Mouse (Mus musculus) limb, embryonic 12.5 days (tissue): ENCODE data around the gene Tmc2. TPM values are rescaled to one million over a fixed set of nuclear protein-coding genes. Genes with fewer than 3 reads are reported as not detected.

Experiments used
- ATAC-seq: fragments of 200-750 bp; cut with Nextera tagmentation; 2 replicates; pipeline ENCODE4 v1.8.0; 2017; ENCODE audit warnings: low read depth, moderate TSS enrichment; ENCODE audit not compliant: insufficient number of reproducible peaks, insufficient read depth, low FRiP score, low TSS enrichment
- H3K27ac ChIP-seq: fragments of 300-500 bp; sonication (generic); 2 replicates; pipeline ENCODE4 v1.5.1; 2016; ENCODE audit warnings: mild to moderate bottlenecking, moderate library complexity
- H3K27me3 ChIP-seq: fragments of 300-500 bp; sonication (generic); 2 replicates; pipeline ENCODE4 v1.6.1; 2016; ENCODE audit warnings: mild to moderate bottlenecking, moderate library complexity
- H3K36me3 ChIP-seq: fragments of 300-500 bp; sonication (generic); 2 replicates; pipeline ENCODE4 v1.6.1; 2016; ENCODE audit warnings: mild to moderate bottlenecking, moderate library complexity
- H3K4me1 ChIP-seq: fragments of 300-500 bp; sonication (generic); replicated peaks from 2 replicates; pipeline ENCODE4 v1.6.1; 2016
- H3K4me2 ChIP-seq: fragments of 300-500 bp; sonication (generic); 2 replicates; pipeline ENCODE4 v1.6.1; 2016; ENCODE audit warnings: mild to moderate bottlenecking, moderate library complexity
- H3K4me3 ChIP-seq: fragments of 300-500 bp; sonication (generic); replicated peaks from 2 replicates; pipeline ENCODE4 v1.5.1; 2016; ENCODE audit warnings: mild to moderate bottlenecking
- H3K9ac ChIP-seq: fragments of 300-500 bp; sonication (generic); replicated peaks from 2 replicates; pipeline ENCODE4 v1.6.1; 2016; ENCODE audit warnings: mild to moderate bottlenecking, moderate library complexity
- H3K9me3 ChIP-seq: fragments of 300-500 bp; sonication (generic); 2 replicates; pipeline ENCODE4 v1.6.1; 2016; ENCODE audit warnings: mild to moderate bottlenecking, moderate library complexity
- WGBS: fragments of 180-500 bp; shearing (Covaris S2); methylation state at CpG from one replicate; pipeline ENCODE4 v1.1.7; 2016; 5-methylcytosine and 5-hydroxymethylcytosine counted together
- polyA plus RNA-seq: library from polyadenylated mRNA; unstranded; fragments of >200 nt; fragmentation: Nextera tagmentation; extraction: Ambion mirVana; gene quantifications from 2 replicates; pipeline ENCODE4 v1.2.1, GENCODE M21; 2016

Tmc2 gene
- polyA plus RNA-seq, 1 experiment from 2014 or later: not detected

DNA sequence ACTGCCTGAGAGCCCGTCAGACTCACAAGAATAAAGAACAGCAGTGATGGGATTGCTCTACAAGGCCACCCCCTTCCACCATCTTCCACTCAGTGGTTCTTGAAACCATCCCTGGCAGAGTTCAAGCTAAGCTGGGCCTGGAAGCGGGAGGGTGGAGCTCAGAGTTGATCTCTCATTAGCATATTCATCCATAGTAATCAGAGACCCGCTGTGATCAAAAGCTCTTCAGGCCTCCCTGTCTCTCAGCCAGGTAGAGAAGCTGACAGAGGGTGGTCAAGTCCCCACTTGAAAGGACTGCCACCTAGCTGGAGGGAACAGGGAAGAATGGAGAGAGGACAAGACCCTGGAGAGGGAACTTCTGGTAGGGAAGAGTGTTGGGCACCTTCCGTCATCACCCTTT is 108.0 kb downstream of the Tmc2 start:
- no peak for ATAC-seq
- Histone ChIP-seq H3K9me3 (no peaks in the 10 kb centered on the region), H3K9ac (no peak overlapping the region), H3K27me3 (peaks cover 6% of the 10 kb centered on the region), H3K27ac (no peak overlapping the region), H3K4me3 (no peak overlapping the region), H3K4me1 (no peaks in the 10 kb centered on the region; the same call in 1 of the 2 replicates), H3K36me3 (peaks cover 48% of the 10 kb centered on the region), H3K4me2 (no peak overlapping the region)
- 58% methylated on average over 4 of the region's 4 CpGs for WGBS

Other genes starting within 250 kb of the Tmc2 start
- gene Tgm3, start 182.8 kb upstream of the Tmc2 start, polyA plus RNA-seq: not detected in 2 replicates
- gene Tgm6, start 82.8 kb upstream of the Tmc2 start, polyA plus RNA-seq: not detected in 2 replicates
- 691 and 736 TPM in 2 replicates for gene Snrpb, start 15.8 kb upstream of the Tmc2 start, polyA plus RNA-seq
- gene Nop56, start 79.2 kb downstream of the Tmc2 start, polyA plus RNA-seq: 391 and 407 TPM in 2 replicates
- 141 and 144 TPM in 2 replicates for gene Idh3b, start 89.4 kb downstream of the Tmc2 start, polyA plus RNA-seq
- gene Ebf4, start 100.0 kb downstream of the Tmc2 start, polyA plus RNA-seq: 2.1 and 3.6 TPM in 2 replicates
- gene Cpxm1, start 202.4 kb downstream of the Tmc2 start, polyA plus RNA-seq: 91.6 and 100 TPM in 2 replicates
- gene Gm28372, start 210.0 kb downstream of the Tmc2 start, polyA plus RNA-seq: 0.11 and 0.18 TPM in 2 replicates
- gene 1700020A23Rik, start 210.1 kb downstream of the Tmc2 start, polyA plus RNA-seq: not detected in 2 replicates
- gene Tmem239, start 211.3 kb downstream of the Tmc2 start, polyA plus RNA-seq: not detected in 2 replicates
- 121 and 133 TPM in 2 replicates for gene Vps16, start 229.1 kb downstream of the Tmc2 start, polyA plus RNA-seq
- gene Pced1a, start 229.5 kb downstream of the Tmc2 start, polyA plus RNA-seq: 13.4 and 14.6 TPM in 2 replicates